Mouse (Mus musculus) brown adipose tissue, adult 24 weeks (tissue): ENCODE measurements at regions not wholly inside any gene's neighbourhood (a gene's known extent, or its start where the extent isn't known, plus 50 kb on each side); places are given as distances from the start of the nearest gene placed in this dataset.

Source experiments
- H3K27ac ChIP-seq: fragments of 200-500 bp; replicated peaks from 2 replicates; pipeline ENCODE4 v1.5.1; 2012; ENCODE audit warnings: low read depth, mild to moderate bottlenecking, low read length
- H3K4me1 ChIP-seq: fragments of 200-500 bp; 2 replicates; pipeline ENCODE4 v1.6.1; 2012; ENCODE audit warnings: low read length, mixed read lengths; ENCODE audit not compliant: control insufficient read depth, insufficient read depth, insufficient read length
- H3K4me3 ChIP-seq: fragments of 200-500 bp; 2 replicates; pipeline ENCODE4 v1.5.1; 2012; ENCODE audit warnings: low read depth, mild to moderate bottlenecking, low read length, moderate library complexity; ENCODE audit not compliant: insufficient read depth

- Histone ChIP-seq H3K27ac (no peak overlapping the region), H3K4me3 (no peak overlapping the region), H3K4me1 (no peaks in the 10 kb centered on the region)
Measured at GRCm38 (mm10) chr10:111712991-111713390, 206.9 kb downstream of the Phlda1 start.

- Histone ChIP-seq H3K4me1 (no peaks in the 10 kb centered on the region), H3K27ac (no peak overlapping the region), H3K4me3 (no peak overlapping the region)
Measured at GRCm38 (mm10) chr10:111713676-111714075, 207.6 kb downstream of the Phlda1 start.

- Histone ChIP-seq H3K4me3 (no peak overlapping the region), H3K27ac (no peak overlapping the region), H3K4me1 (no peaks in the 10 kb centered on the region)
Measured at GRCm38 (mm10) chr10:111715172-111715571, 209.1 kb downstream of the Phlda1 start.

GRCm38 (mm10) chr10:111719632-111720031, 213.5 kb downstream of the Phlda1 start:
- no peak overlapping the region for H3K27ac ChIP-seq
- H3K4me1 ChIP-seq = no peaks in the 10 kb centered on the region
- H3K4me3 ChIP-seq = no peak overlapping the region

GRCm38 (mm10) chr10:111721068-111721467, 215.0 kb downstream of the Phlda1 start:
- Histone ChIP-seq H3K27ac (no peak overlapping the region), H3K4me1 (no peaks in the 10 kb centered on the region), H3K4me3 (no peak overlapping the region)

GRCm38 (mm10) chr10:111723885-111724284, 217.8 kb downstream of the Phlda1 start:
- no peaks in the 10 kb centered on the region for H3K4me1 ChIP-seq

GRCm38 (mm10) chr10:111724574-111725414, 218.7 kb downstream of the Phlda1 start:
- no peaks in the 10 kb centered on the region for H3K4me1 ChIP-seq
- H3K4me3 ChIP-seq = no peak overlapping the region
- no peak overlapping the region for H3K27ac ChIP-seq

More at GRCm38 (mm10) chr10:111723885-111724284, 217.8 kb downstream of the Phlda1 start:
- H3K4me3 ChIP-seq = no peak overlapping the region
- no peak overlapping the region for H3K27ac ChIP-seq

- no peaks in the 10 kb centered on the region for H3K4me1 ChIP-seq
- no peak overlapping the region for H3K27ac ChIP-seq
- no peak overlapping the region for H3K4me3 ChIP-seq
Measured at GRCm38 (mm10) chr10:111736026-111736425, 229.9 kb downstream of the Phlda1 start.

GRCm38 (mm10) chr10:111739471-111740138, 232.9 kb upstream of the Krr1 start:
- no peak overlapping the region for H3K27ac ChIP-seq
- no peaks in the 10 kb centered on the region for H3K4me1 ChIP-seq
- H3K4me3 ChIP-seq = no peak overlapping the region

- H3K4me1 ChIP-seq = no peaks in the 10 kb centered on the region
- no peak overlapping the region for H3K4me3 ChIP-seq
- no peak overlapping the region for H3K27ac ChIP-seq
Measured at GRCm38 (mm10) chr10:111740586-111741265, 231.7 kb upstream of the Krr1 start.

- Histone ChIP-seq H3K4me3 (no peak overlapping the region), H3K27ac (no peak overlapping the region), H3K4me1 (no peaks in the 10 kb centered on the region)
Measured at GRCm38 (mm10) chr10:111741301-111741945, 231.0 kb upstream of the Krr1 start.

GRCm38 (mm10) chr10:111743291-111743690, 229.2 kb upstream of the Krr1 start:
- Histone ChIP-seq H3K4me3 (no peak overlapping the region), H3K4me1 (no peaks in the 10 kb centered on the region), H3K27ac (no peak overlapping the region)

GRCm38 (mm10) chr10:111745116-111745515, 227.3 kb upstream of the Krr1 start:
- Histone ChIP-seq H3K27ac (no peak overlapping the region), H3K4me1 (no peaks in the 10 kb centered on the region), H3K4me3 (no peak overlapping the region)

GRCm38 (mm10) chr10:111746067-111746878, 226.2 kb upstream of the Krr1 start:
- no peak overlapping the region for H3K27ac ChIP-seq
- no peaks in the 10 kb centered on the region for H3K4me1 ChIP-seq
- H3K4me3 ChIP-seq = no peak overlapping the region
